Mouse (Mus musculus) intestine, embryonic 15.5 days (tissue): ENCODE measurements around the gene Cyp4b1. TPM values are rescaled to one million over a fixed set of nuclear protein-coding genes. Genes with fewer than 3 reads are reported as not detected.
"Not testable (repeated sequence)": the region's sequence is repeated elsewhere in the genome, so short reads cannot be mapped to it uniquely, and the experiment has no call there.

Source experiments
- ATAC-seq: fragments of 200-750 bp; cut with Nextera tagmentation; 2 replicates; pipeline ENCODE4 v1.8.0; 2017; ENCODE audit warnings: moderate TSS enrichment, moderate library complexity
- H3K27ac ChIP-seq: fragments of 300-500 bp; sonication (generic); 2 replicates; pipeline ENCODE4 v1.5.1; 2015; ENCODE audit warnings: mild to moderate bottlenecking, inconsistent platforms
- H3K27me3 ChIP-seq: fragments of 300-500 bp; sonication (generic); replicated peaks from 2 replicates; pipeline ENCODE4 v1.6.1; 2015; ENCODE audit warnings: inconsistent platforms
- H3K36me3 ChIP-seq: fragments of 300-500 bp; sonication (generic); 2 replicates; pipeline ENCODE4 v1.6.1; 2015; ENCODE audit warnings: inconsistent platforms
- H3K4me1 ChIP-seq: fragments of 300-500 bp; sonication (generic); replicated peaks from 2 replicates; pipeline ENCODE4 v1.6.1; 2015; ENCODE audit warnings: inconsistent platforms
- H3K4me2 ChIP-seq: fragments of 300-500 bp; sonication (generic); replicated peaks from 2 replicates; pipeline ENCODE4 v1.6.1; 2015; ENCODE audit warnings: mild to moderate bottlenecking, inconsistent platforms
- H3K4me3 ChIP-seq: fragments of 300-500 bp; sonication (generic); replicated peaks from 2 replicates; pipeline ENCODE4 v1.5.1; 2015; ENCODE audit warnings: inconsistent platforms
- H3K9ac ChIP-seq: fragments of 300-500 bp; sonication (generic); 2 replicates; pipeline ENCODE4 v1.6.1; 2015; ENCODE audit warnings: inconsistent platforms
- H3K9me3 ChIP-seq: fragments of 300-500 bp; sonication (generic); 2 replicates; pipeline ENCODE4 v1.6.1; 2016; ENCODE audit warnings: inconsistent platforms
- WGBS: fragments of 180-500 bp; shearing (Covaris S2); methylation state at CpG from one replicate; pipeline ENCODE4 v1.1.7; 2015; 5-methylcytosine and 5-hydroxymethylcytosine counted together
- polyA plus RNA-seq: library from polyadenylated mRNA; unstranded; fragments of >200 nt; fragmentation: Nextera tagmentation; extraction: Ambion mirVana; gene quantifications from 2 replicates; pipeline ENCODE4 v1.2.1, GENCODE M21; 2015

Gene Cyp4b1
- polyA plus RNA-seq, 1 experiment from 2014 or later: 2.6 TPM

- H3K4me2 ChIP-seq, H3K9me3 ChIP-seq, H3K9ac ChIP-seq, H3K36me3 ChIP-seq, H3K4me3 ChIP-seq, H3K4me1 ChIP-seq, ATAC-seq, H3K27me3 ChIP-seq, H3K27ac ChIP-seq: not testable (repeated sequence)
- 98% methylated on average over 2 of the region's 3 CpGs for WGBS
Observed at GRCm38 (mm10) chr4:115625560-115625959, 22.0 kb downstream of the Cyp4b1 start.

GRCm38 (mm10) chr4:115614005-115614404 is 33.5 kb downstream of the Cyp4b1 start:
- Histone ChIP-seq H3K36me3 (no peaks in the 10 kb centered on the region), H3K9ac (no peak overlapping the region), H3K4me1 (no peaks in the 10 kb centered on the region), H3K4me2 (no peak overlapping the region), H3K9me3 (no peaks in the 10 kb centered on the region), H3K4me3 (no peak overlapping the region), H3K27me3 (no peaks in the 10 kb centered on the region), H3K27ac (no peak overlapping the region)
- no peak for ATAC-seq

- H3K9ac ChIP-seq, H3K9me3 ChIP-seq, H3K36me3 ChIP-seq, ATAC-seq, H3K27me3 ChIP-seq, H3K27ac ChIP-seq, H3K4me3 ChIP-seq, H3K4me1 ChIP-seq, H3K4me2 ChIP-seq: not testable (repeated sequence)
- 81% methylated on average over 8 of the region's 8 CpGs for WGBS
Observed at GRCm38 (mm10) chr4:115600611-115601010, 46.9 kb downstream of the Cyp4b1 start, which contains the start of gene Cyp4a32. Gene Cyp4a32, plus strand, starts transcription at chr4:115600969.

- Histone ChIP-seq H3K27me3 (no peaks in the 10 kb centered on the region), H3K4me2 (no peak overlapping the region), H3K36me3 (no peaks in the 10 kb centered on the region), H3K9ac (no peak overlapping the region), H3K27ac (no peak overlapping the region), H3K4me1 (no peaks in the 10 kb centered on the region), H3K4me3 (no peak overlapping the region), H3K9me3 (no peaks in the 10 kb centered on the region)
- 64% methylated on average over 2 of the region's 2 CpGs for whole genome bisulfite sequencing
- ATAC-seq: no peak
Observed at GRCm38 (mm10) chr4:115596824-115597336, 50.6 kb downstream of the Cyp4b1 start.

- no peak overlapping the region for H3K27ac ChIP-seq
- H3K9me3 ChIP-seq: no peaks in the 10 kb centered on the region
- no peaks in the 10 kb centered on the region for H3K4me1 ChIP-seq
- H3K9ac ChIP-seq: no peak overlapping the region
- WGBS: 88% methylated on average over 1 of the region's 1 CpGs
- no peaks in the 10 kb centered on the region for H3K27me3 ChIP-seq
- H3K4me2 ChIP-seq: no peak overlapping the region
- H3K4me3 ChIP-seq: no peak overlapping the region
- no peaks in the 10 kb centered on the region for H3K36me3 ChIP-seq
- no peak for ATAC-seq
Observed at GRCm38 (mm10) chr4:115596357-115596756, 51.2 kb downstream of the Cyp4b1 start.

- H3K27me3 ChIP-seq: no peaks in the 10 kb centered on the region
Observed at GRCm38 (mm10) chr4:115583036-115583435, 64.5 kb downstream of the Cyp4b1 start.

GRCm38 (mm10) chr4:115575776-115576175 is 71.7 kb downstream of the Cyp4b1 start:
- Histone ChIP-seq H3K27me3 (no peaks in the 10 kb centered on the region), H3K4me1 (no peaks in the 10 kb centered on the region), H3K9me3 (no peaks in the 10 kb centered on the region)

More at GRCm38 (mm10) chr4:115583036-115583435, 64.5 kb downstream of the Cyp4b1 start:
- H3K4me2 ChIP-seq: no peak overlapping the region
- H3K9me3 ChIP-seq: no peaks in the 10 kb centered on the region
- H3K4me3 ChIP-seq: no peak overlapping the region
- no peak overlapping the region for H3K9ac ChIP-seq
- no peaks in the 10 kb centered on the region for H3K4me1 ChIP-seq
- 0 out of 2 replicates have a peak, but pooled peaks have one; percentile 20 for ATAC-seq
- H3K27ac ChIP-seq: no peak overlapping the region
- no peaks in the 10 kb centered on the region for H3K36me3 ChIP-seq

GRCm38 (mm10) chr4:115575255-115575654 is 72.3 kb downstream of the Cyp4b1 start:
- 75% methylated on average over 3 of the region's 3 CpGs for WGBS
- no peaks in the 10 kb centered on the region for H3K9me3 ChIP-seq
- no peak overlapping the region for H3K4me2 ChIP-seq
- no peak overlapping the region for H3K4me3 ChIP-seq
- H3K4me1 ChIP-seq: no peaks in the 10 kb centered on the region
- ATAC-seq: no peak
- no peak overlapping the region for H3K27ac ChIP-seq
- H3K36me3 ChIP-seq: no peaks in the 10 kb centered on the region
- no peaks in the 10 kb centered on the region for H3K27me3 ChIP-seq
- no peak overlapping the region for H3K9ac ChIP-seq

More at GRCm38 (mm10) chr4:115575776-115576175, 71.7 kb downstream of the Cyp4b1 start:
- WGBS: 76% methylated on average over 2 of the region's 2 CpGs
- no peak overlapping the region for H3K9ac ChIP-seq
- H3K4me3 ChIP-seq: no peak overlapping the region
- ATAC-seq: no peak
- H3K36me3 ChIP-seq: no peaks in the 10 kb centered on the region
- H3K4me2 ChIP-seq: no peak overlapping the region
- H3K27ac ChIP-seq: no peak overlapping the region

Other genes with a start within 250 kb of the Cyp4b1 start
- not detected in 2 replicates for gene Cyp4a12b, start 236.1 kb downstream of the Cyp4b1 start, polyA plus RNA-seq
- gene Cyp4a30b, start 195.1 kb downstream of the Cyp4b1 start, polyA plus RNA-seq: not detected in 2 replicates
- gene Cyp4a14, start 151.6 kb downstream of the Cyp4b1 start, polyA plus RNA-seq: not detected in 2 replicates
- 0.06 and 0.15 TPM in 2 replicates for gene Cyp4a10, start 129.5 kb downstream of the Cyp4b1 start, polyA plus RNA-seq
- not detected in 2 replicates for gene Cyp4a31, start 84.1 kb downstream of the Cyp4b1 start, polyA plus RNA-seq
- not detected in 2 replicates for gene Cyp4a32, start 46.8 kb downstream of the Cyp4b1 start, polyA plus RNA-seq
- gene Efcab14, start 90.0 kb upstream of the Cyp4b1 start, polyA plus RNA-seq: 31.2 and 32.0 TPM in 2 replicates
- 0.21 and 0.30 TPM in 2 replicates for gene Tex38, start 133.3 kb upstream of the Cyp4b1 start, polyA plus RNA-seq
- gene Atpaf1, start 137.1 kb upstream of the Cyp4b1 start, polyA plus RNA-seq: 62.4 and 63.5 TPM in 2 replicates
- gene Mob3c, start 180.4 kb upstream of the Cyp4b1 start, polyA plus RNA-seq: 12.4 and 15.9 TPM in 2 replicates
- gene Mknk1, start 191.5 kb upstream of the Cyp4b1 start, polyA plus RNA-seq: 26.9 and 36.8 TPM in 2 replicates
- gene Kncn, start 236.7 kb upstream of the Cyp4b1 start, polyA plus RNA-seq: not detected in 2 replicates
- gene 6430628N08Rik, start 242.9 kb upstream of the Cyp4b1 start, polyA plus RNA-seq: not detected in 2 replicates